Mouse (Mus musculus) Muller cell, postnatal 12 days (primary cell): Measurements from ENCODE around the gene Eme2.

ENCODE experiments used
- DNase-seq: peaks from one replicate; pipeline ENCODE4 v3.0.0-alpha.2; 2015; ENCODE audit errors: inconsistent ontology term

Eme2 gene

DNA sequence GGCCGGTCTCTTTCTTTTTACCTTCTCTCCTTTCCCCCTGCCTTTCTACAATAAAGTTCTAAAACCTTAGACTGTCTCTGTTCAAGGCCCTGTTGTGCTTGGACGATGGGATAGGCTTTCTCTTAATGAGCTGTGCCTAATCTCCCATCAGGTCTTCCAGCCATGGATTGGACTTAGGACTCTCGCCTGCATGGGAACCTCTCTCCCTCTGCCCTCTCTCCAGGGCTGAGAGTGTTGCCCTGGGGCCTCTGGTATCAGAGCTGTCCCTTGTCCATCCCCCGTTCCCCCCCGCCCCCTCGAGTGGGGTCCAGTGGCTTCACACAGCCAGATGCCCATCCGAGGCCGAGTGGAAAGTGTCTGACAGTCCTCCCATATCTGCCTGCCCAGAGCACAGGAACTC, 19.9 kb downstream of the Eme2 start:
- no peak for DNase-seq

DNA sequence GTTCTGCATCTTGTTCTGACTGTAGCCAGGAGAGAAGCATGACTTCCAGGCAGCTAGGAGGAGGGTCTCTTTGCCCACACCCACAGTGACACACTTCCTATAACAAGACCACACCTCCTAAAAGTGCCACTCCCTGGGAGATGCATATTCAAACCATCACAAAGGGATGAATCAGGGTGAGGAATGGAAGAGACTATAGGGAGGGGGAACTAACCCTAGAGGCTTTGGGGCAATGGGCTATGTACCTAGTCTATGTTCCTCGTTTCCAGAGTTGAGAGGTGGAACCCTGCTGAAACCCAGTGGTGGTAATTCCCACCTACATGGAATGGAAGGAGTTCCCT, 20.5 kb downstream of the Eme2 start:
- DNase-seq: no peak

DNA sequence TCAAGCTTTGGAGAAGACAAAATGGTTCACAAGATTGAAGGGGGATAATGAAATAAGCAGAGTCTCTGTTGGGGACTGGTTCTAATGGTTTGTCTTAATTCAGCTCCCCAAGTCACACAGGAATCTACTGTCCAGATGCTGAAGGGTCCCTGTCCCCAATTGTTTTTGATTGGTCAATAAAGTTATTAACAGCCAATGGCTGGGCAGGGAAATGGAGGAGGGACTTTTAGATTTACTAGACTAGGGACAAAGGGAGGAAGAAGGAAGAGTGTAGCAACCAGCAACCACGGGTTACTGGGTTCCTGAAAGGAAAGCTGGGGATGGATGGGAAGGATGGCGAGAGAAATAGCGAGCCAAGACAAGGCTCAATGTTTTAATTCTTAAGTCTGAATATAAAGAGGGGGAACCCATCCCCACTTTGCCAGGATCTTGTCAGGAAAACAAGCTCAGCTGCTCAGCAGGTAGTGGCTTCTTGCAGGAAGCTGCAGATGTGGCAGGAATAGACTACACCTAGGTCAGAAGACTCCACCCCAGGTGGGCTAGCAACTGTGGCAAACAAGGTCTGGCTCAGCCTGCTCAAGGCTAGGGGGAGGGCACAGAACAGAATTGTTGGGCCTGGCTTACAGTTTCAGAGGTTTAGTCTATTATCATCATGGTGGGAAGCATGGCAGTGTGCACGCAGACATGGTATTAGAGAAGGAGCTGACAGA, 21.0 kb downstream of the Eme2 start:
- no peak for DNase-seq

DNA sequence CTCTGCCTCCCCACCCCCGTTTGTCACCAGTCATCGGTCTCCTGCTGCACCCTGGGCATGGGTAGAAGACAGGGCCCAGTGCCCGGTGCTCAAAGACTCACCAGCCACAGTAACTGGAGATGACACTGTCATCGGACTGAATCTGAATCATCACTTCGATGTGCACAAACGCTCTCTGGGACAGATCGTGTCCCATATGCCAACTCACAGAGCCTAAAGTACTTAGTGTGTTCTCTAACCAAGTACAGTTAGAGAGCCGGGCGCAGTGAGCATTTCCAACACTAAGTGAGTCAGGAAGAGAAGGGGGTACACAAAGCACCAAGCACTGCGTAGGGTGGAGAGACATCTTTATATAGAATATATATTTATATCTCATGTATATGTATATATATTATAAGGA, 27.0 kb downstream of the Eme2 start:
- DNase-seq: no peak

DNA sequence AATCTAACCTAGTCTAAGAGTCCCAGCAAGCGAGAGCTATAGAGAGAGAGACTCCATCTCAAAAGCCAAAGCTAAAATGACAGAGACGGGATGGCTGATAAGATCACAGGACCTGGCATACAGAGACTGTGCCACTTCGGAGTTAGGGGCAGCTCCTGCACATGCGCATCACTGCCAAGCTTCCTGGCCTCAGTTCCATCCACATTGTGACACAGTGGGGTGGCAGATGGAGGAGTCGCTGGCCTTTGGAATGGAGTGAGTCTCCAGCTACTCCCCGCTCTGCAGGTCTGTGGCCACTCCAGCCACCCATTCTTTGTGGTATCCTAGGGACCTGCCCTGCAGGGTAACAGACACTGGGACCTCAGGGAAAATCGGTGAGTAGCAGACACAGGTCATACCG, 29.1 kb downstream of the Eme2 start, which contains the start of gene Igfals:
Gene Igfals, plus strand, starts transcription at position 222 of the 400 bp plus-strand sequence.
- no peak for DNase-seq

DNA sequence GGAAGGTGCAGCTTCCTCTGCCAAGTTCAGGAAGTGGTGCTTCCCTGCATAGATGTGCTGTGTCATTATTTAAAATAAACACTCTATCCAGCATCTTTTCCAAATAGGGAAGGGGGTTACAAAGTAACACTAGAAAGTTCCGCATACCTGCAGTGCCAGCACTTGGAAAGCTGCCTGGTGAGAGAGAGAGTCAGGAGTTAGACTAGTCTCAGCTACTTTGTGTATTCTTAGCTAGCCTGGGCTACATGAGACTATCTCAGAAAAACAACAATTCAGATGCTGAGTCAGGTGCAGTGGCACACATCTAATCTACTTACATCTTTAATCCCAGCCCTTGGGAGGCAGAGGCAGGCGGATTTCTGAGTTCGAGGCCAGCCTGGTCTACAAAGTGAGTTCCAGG, 33.1 kb downstream of the Eme2 start:
- no peak for DNase-seq

DNA sequence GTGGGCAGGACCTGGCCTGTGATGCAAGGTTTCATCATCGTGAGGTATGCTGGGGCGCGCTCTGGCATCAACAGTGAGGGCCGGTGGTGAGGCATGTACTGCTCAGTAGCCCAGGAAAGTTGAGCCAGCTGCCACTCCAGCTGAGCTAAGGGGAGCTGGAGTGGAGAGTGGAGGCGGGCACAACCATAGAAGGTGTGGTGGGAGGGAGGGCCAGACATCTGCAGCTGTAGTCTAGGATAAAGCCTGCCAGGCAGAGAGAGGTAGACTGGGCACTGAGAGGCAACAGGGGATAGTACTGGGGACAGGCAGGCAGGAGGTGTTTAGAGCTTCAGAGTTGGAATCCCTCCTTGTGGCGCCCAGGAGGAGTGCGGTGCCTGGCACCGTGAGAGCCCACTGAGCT, 34.8 kb downstream of the Eme2 start:
- no peak for DNase-seq

DNA sequence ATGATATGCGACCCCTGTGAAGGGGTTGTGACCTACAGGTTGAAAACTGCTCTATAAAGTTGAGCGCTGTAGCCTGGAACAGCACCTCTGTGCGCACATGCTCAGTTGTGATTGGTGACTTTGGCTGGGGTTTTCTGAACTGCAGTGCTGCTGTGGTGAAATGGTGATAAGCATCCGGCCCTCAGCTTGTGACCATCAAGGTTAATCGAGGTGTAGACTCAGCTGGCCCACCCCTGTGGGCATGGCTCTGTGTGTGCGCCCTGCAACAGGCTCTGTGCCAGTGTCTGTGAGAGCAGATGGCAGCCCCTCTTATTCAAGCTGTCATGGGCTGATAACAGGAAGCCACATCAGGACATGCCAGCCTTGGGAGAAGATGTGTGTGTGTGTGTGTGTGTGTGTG, 35.9 kb downstream of the Eme2 start:
- no peak for DNase-seq

DNA sequence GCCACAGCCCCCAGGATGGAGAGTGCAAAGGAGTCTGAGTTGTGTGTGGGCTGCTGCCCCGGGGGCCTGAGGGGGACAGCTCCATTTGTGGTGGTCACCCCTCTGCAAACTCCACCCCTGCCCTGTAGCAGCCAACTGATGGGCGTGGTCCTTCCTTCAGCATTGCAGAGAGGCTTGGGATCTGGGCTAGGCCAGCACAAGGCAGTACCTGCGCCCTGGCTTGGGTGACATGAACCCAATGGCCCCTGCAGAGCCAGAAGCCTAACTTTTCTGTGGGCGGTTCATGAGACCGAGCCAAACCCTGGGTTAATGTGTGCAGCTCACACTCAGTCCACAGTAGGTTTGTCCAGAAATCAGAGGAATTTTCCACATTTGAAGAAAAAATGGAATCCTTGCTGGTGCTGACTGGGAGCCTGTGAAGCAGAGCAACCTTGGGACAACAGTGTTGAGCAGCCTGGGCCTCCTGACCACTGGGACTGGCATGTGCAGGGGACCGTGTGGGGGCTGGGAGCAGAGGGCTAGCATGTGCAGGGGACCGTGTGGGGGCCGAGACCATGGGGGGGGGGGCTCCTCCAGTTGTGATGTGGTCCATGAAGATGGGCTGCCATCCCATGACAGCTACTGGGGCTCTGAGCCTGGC, 36.9 kb downstream of the Eme2 start:
- DNase-seq: no peak

DNA sequence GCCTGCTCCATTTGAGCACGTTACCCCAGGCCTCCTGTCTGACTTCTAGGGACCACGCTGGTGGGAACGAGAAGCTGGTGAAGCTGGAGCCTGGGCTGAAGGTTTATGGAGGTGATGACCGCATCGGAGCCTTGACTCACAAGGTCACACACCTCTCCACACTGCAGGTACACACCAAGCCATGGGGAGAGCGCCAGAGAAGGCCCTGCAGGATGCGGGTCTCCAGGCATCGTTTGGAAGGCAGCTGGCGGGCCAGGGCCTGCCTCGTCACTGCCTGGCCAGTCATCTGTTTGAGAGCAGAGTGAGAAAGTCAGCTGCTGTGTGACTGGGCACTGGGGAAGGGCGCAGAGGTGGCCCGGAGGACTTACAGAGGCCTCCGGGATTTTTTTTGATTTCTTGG, 38.3 kb downstream of the Eme2 start:
- DNase-seq: no peak

DNA sequence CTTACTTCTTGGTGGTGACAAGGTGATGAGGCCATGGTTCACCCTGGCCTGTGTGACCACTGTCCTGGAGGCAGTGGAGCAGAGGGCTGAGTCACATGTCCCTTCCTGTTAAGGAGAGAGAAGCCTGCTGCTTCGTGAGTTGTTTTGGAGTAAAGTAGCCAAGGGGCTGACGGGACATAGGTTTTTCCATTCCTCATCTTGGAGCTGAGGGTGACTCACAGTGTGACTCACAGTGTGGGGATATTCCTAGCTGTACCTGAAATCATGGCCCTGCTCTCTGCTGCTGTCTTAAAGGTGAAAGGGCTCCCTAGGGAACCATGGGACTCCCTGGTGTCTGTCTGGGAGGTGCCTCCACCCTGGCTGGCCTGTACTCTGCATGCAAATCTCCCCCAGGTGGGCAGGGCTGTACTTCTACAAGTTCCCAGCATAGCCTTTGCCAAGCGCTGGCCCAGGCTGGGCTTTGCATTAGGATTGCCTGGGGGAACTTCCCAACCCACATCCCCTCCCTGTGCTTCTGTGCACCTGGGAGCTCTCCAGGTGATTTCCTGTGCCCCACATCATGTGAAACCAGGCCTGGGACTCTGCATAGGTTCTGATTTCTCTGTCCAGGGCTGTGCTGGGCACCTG, 38.9 kb downstream of the Eme2 start:
- DNase-seq: no peak

DNA sequence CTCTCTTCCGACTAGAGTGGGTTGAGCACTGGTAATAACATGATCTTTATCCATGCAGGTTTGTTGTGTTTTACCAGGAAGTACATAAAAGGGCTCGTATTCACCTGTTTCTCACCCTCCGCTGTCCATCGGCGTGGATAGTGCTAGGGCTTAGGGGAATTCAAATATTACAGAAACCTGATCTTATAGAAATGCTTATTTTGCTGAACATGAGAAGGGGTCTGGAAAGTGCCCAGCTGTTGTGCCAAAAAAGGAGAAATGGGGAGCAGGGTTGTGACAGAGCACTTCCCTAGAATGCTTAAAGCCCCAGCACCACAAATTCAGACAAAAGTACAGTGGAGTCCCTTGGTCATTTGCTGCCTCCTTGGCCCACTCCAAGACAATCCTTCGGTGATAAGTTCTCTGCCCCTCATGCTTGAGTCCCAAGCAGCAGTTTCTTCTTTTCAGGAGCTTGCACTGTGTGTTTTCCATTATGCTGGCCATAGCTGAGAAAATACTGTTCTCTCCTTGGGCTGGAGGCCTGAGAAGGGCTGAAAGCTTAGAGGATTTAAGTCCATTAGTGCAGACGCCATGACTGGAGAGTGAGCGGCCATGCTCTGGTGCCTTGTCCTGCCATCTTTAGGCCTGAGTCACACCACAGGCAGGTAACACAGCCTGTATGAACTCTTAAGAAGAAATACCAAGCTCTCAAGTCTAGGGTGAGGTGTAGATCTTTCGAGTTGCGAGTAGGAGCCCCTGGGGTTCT, 43.3 kb downstream of the Eme2 start:
- no peak for DNase-seq

DNA sequence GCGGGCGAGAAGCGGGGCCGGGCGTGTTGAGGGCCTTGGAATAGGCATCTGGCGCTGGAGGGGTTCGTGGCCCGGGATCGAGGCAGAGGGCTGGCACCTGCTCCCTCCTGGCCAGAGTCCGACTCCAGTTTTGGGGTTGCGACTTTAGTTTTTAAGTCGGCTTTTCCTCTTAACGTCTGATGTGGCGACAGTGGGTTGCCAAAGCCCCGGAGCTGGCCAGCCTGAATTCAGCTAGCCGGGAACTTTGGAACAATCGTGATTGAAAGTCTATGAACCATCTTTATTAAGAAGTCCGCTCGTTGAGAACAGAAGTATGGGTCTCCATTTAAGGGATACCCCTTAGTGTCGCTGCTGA, 44.1 kb downstream of the Eme2 start:
- no peak for DNase-seq

DNA sequence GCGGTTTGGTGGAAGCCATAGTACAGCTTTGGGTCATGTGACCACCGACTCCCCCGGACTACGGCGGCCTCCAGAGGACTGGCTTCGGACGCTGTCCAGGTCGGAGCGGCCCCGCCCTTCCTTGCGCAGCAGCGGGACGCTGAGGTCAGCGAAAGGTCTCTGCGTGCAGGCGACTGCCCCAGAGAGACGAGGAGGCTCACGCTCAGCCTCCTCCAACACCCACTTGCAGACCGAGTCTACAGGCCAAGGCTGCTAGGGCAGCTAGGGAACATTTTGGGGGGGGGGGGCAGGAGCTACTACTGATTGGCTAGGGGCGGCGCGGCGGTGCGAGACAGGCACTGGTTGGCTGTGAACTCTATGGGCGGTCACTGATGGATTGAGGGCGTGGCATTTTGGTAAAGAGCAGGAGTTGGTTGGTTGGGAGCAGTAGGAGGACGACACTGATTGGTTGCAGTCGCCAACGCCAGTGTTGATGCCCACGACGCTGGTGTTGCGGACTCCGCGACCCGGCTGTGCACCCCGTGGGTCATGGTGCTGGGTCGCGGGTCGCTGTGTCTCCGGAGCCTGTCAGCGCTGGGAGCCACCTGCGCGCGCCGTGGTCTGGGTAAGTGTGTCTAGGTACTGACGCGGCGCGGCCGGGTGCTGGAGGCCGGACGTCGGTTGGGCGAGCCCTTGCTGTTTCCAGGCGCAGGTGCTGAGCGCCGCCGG, 44.7 kb downstream of the Eme2 start, which contains the start of gene Fahd1:
Gene Fahd1, minus strand, starts transcription at position 300 of the 708 bp plus-strand sequence.
- DNase-seq: peak; percentile 98

DNA sequence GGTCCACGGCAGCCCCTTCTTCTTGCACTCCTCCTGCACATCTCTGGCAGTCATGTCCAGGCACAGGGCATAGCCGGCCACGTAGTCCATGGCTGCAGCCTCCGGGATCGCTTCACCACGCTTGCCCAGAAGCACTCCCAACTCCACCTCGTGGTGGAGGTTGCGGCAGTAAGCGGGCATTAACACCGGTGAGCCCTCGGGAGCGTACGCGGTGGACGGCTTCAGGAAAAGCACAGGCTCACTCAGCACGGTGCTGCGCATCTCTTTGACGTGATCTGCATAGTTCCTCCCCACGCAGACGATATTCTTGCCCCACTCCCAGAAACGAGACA, 45.2 kb downstream of the Eme2 start:
- DNase-seq: no peak

DNA sequence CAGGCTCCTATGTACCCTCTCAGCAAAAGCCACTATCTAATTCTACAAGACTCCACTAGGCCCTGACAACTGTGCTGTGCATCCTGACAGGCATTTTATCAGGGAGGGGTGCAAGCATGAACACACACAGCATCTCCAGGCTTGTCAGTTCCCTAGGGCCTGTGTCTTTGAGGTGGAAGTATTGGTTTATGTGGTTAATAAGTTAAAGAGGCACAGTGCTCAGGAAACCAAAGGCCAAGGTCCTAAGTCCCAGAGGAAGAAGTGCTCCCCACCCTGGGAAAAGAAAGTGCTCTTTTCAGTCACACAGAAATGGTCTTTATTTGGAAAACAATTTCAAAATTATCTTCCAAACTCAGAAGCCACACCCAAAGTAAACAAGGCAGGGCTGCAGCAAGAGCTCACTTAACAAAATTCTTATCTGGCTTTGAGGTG, 46.3 kb downstream of the Eme2 start:
- DNase-seq: no peak

DNA sequence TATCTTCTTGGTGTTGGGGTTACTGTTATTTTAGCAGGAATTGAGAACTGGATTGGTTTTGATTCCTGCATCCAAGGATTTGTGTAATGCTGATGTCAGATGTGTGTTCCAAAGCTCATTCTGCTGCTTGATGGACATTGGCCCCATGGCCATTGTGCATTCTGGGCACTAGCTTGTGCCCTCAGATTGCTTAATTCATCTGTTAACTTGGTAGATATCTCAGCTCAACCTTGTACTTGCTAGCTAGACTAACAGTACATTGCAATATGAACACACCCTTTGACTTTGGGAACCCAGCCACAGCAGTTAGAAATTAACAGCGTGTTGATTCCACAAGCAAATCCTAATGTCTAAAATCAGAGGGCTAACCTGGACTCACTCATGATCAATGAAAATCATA, 47.5 kb downstream of the Eme2 start:
- no peak for DNase-seq

DNA sequence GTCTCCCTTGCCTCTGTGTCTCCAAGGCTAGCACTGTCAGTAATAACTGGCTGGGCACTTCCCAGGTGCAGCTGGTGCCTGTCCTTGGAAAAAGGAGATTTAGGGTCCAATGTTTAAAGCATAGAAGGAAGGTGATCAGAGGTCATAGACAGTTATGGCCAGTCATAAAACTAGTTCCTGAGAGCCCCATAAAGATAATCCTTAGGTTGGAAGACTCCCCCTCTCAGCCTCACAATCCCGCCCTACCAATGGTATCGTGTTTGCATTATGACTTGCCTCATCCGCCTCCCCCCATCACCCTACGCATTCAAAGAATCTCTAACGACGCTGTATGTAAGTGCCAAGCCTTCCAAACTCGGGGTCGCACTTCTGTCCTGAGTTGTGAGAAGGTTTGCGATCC, 50.4 kb downstream of the Eme2 start:
- DNase-seq: no peak

DNA sequence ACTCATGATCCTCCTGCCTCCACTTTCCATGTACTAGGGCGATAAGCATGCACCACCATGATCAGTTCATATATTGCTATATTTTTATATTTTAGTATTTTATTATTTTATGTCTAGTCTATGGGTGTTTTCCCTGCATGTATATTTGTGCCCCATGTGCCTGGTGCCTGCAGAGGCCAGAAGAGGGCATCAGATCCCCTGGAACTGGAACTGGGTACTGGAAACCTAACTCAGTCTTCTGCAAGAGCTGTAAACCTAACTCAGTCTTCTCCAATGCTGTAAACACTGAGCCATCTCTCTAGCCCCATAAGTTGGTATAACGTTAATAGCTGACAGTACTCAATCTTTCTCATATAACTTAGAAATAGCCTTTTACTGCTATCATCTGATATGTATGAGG, 52.3 kb downstream of the Eme2 start:
- DNase-seq: no peak

DNA sequence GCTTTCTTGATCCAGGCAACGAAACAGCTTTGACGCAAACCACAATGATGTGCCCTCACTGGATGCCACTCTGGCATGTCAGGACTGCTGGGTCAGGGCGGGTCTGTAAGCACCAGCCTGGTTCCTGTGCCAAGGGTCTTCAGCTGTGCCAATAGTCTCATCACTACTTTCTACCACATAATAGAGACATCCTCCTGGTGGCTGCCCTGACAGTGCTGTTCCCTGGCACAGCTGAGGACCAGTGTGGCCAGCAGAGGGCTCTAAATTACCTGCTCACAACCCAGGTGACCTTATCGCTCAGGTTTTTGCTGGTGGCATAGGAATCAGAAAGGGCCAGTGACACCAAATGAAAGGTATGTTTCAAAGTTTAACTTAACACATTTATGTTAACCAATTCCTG, 53.8 kb downstream of the Eme2 start:
- DNase-seq: peak; percentile 12

DNA sequence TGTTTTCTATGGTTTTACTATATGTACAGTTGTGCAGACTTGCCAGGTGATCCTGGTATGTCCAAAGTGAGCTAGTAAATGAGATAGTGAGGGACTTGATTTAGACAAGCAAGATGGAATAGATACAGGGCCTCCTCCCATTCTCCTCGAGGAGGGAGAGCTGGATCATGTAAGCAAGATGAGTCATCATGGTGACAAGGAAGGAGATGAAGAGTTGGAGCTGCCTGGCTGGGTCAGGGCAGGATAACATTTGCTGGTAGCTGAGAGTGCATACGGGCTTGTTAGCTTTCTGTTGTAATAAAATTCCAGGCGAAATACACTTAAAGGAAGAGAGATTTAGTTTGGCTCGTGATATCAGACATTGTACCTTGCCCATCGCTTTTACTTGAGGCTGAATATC, 54.5 kb downstream of the Eme2 start:
- DNase-seq: no peak

DNA sequence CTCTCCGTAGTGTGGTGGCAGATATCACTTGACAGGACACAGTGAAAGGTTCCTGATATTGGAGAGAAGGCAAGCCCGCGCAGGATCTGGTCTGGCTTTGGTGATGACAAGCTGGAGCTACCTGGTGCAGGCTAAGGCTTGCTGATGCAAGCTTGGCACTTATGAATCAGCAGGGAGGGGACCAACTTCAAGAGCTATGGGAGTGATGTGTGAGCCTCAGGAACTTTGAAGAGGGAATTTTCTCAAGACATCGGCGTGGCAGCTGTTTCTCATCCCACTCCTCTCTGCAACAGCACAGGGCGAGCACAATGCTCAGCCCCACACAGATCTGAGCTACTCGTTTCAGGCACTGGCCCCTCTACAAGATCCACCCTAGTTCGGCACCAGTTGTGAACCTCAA, 55.0 kb downstream of the Eme2 start, which contains the start of gene Hagh:
Gene Hagh, plus strand, starts transcription at position 302 of the 400 bp plus-strand sequence.
- no peak for DNase-seq
